Mouse (Mus musculus): ENCODE measurements around the gene Ap1s2. TPM values are rescaled to one million over a fixed set of nuclear protein-coding genes. Genes with fewer than 3 reads are reported as not detected.

The Ap1s2 gene
- polyA plus RNA-seq, 1 experiment from 2014 or later: 60.3 TPM

DNA sequence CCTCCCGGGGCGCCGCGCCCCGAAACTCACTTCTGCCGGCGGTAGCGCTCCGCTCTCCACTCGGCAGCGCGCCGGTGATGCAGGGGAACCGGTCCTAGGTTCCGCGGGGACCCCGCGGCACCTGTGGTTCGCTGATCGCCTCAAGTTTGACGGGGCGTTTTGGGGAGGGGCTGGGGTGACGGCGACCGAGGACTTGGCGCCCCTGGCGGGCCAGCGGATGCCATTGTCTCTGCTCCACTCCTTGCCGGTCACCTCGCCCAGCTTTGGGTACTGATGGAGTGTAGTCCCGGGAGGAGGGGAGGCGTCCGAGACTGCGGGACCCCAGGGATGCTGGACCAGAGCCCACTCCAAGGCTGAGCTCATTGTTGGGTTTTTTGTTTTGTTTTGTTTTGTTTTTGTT lies 564 bp downstream of the Ap1s2 start:
- Histone ChIP-seq H3K9me3 (no peaks in the 10 kb centered on the region), H3K4me3 (peak overlapping the region; percentile 57), H3K4me2 (replicated peaks) (peak overlapping the region; percentile 52), H3K27me3 (replicated peaks) (no peaks in the 10 kb centered on the region), H3K4me1 (no peaks in the 10 kb centered on the region), H3K27ac (peak overlapping the region; percentile 74), H3K9ac (peak overlapping the region; percentile 64), H3K36me3 (no peaks in the 10 kb centered on the region)
- ATAC-seq (ENCODE audit: low FRiP score, low read depth): peak; percentile 64
- WGBS: 22% methylated on average over 34 of the region's 34 CpGs

DNA sequence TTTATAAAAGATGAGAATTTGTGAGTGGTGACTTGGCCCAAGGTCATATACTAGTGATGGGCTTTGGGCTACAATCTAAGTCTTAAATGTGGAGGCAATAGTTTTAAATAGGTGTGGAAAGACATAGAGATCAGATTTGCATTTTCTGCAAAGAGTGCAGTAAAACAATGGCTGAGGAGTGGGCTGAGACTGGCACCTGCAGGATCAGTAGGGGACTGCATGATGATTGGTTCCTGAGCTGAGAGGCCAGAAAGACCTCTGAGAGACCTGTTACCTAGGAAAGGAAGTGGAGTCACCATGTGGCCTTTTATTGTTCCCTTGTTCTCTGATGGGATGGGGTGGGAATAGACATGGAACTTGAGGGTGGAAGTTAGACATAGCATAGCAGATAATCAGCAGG lies 4.0 kb downstream of the Ap1s2 start:
- H3K9me3 ChIP-seq: no peaks in the 10 kb centered on the region
- H3K36me3 ChIP-seq: peaks cover 5% of the 10 kb centered on the region; the same call in 1 of the 2 replicates
- H3K4me2 ChIP-seq (replicated peaks): no peak overlapping the region
- H3K9ac ChIP-seq: no peak overlapping the region
- no peak overlapping the region for H3K27ac ChIP-seq
- H3K4me3 ChIP-seq: no peak overlapping the region
- H3K4me1 ChIP-seq: no peaks in the 10 kb centered on the region
- ATAC-seq (ENCODE audit: low FRiP score, low read depth): no peak
- H3K27me3 ChIP-seq (replicated peaks): no peaks in the 10 kb centered on the region

DNA sequence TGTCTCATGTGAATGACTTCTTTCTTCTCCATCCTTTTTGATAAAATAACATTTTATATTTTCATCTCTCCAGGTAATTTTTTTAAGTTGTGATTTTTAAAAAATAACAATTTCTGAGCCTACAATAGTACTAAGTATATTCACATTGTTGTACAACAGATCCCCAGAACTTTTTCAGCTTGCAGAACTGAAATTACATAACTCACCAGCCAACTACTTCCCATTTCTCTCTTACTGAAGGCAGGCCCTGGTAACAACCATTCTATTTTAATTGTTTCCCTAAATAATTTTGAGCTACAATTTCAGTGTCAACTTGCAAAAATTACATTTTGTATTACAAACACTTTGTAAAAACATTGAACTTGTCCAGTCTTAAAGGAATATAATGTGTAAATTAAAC lies 20.7 kb downstream of the Ap1s2 start:
- Histone ChIP-seq H3K36me3 (no peaks in the 10 kb centered on the region), H3K27ac (no peak overlapping the region), H3K4me2 (replicated peaks) (no peak overlapping the region), H3K4me3 (no peak overlapping the region), H3K9me3 (no peaks in the 10 kb centered on the region), H3K27me3 (replicated peaks) (no peaks in the 10 kb centered on the region), H3K4me1 (no peaks in the 10 kb centered on the region), H3K9ac (no peak overlapping the region)
- no peak for ATAC-seq (ENCODE audit: low FRiP score, low read depth)

DNA sequence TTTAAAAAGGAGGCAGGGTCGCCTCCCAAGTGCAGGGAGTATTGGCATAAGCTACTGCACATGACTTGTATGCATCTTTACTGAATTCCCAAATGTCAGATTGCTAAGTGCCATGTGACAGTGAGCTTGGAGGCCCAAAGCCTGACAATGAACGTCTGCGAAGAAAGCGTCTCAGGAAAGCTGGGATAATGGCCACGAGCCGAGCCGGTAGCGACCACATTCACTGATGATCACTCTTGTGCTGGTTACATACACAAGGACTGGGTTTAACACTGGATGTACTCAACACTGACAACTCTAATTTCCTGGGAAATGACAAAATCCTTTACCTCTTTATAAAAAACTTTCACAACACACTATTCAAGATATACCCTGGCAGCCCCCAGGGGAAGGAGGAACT lies 25.9 kb downstream of the Ap1s2 start:
- Histone ChIP-seq H3K36me3 (peaks cover 4% of the 10 kb centered on the region; the same call in 1 of the 2 replicates), H3K4me2 (replicated peaks) (no peak overlapping the region), H3K4me3 (no peak overlapping the region), H3K27ac (no peak overlapping the region), H3K4me1 (no peaks in the 10 kb centered on the region), H3K9ac (no peak overlapping the region), H3K27me3 (replicated peaks) (no peaks in the 10 kb centered on the region), H3K9me3 (no peaks in the 10 kb centered on the region)
- 84% methylated on average over 8 of the region's 8 CpGs for WGBS
- ATAC-seq (ENCODE audit: low FRiP score, low read depth): no peak

DNA sequence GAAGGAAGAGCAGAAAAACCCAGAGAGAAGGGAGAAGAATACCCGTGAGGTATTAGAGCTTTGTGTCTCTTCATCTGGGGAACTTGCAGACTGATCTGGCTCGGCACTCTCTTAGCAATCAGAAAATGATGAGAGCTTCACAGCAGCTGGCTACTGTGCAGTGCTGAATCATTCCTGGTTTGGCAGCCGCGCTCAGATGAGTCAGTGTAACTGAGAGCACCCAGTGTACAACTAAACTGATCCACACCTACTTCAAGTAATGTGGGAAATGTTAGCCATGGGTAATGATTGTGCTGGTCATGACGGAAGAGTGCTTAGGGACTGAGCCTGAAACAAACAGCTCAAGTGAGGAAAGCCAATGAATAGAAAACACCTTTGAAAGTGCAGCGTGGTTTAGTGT lies 29.8 kb downstream of the Ap1s2 start:
- Histone ChIP-seq H3K9ac (no peak overlapping the region), H3K27ac (no peak overlapping the region), H3K4me1 (no peaks in the 10 kb centered on the region), H3K4me3 (no peak overlapping the region), H3K36me3 (peaks cover 11% of the 10 kb centered on the region), H3K9me3 (no peaks in the 10 kb centered on the region), H3K27me3 (replicated peaks) (no peaks in the 10 kb centered on the region), H3K4me2 (replicated peaks) (no peak overlapping the region)
- WGBS: 96% methylated on average over 6 of the region's 6 CpGs
- no peak for ATAC-seq (ENCODE audit: low FRiP score, low read depth)

DNA sequence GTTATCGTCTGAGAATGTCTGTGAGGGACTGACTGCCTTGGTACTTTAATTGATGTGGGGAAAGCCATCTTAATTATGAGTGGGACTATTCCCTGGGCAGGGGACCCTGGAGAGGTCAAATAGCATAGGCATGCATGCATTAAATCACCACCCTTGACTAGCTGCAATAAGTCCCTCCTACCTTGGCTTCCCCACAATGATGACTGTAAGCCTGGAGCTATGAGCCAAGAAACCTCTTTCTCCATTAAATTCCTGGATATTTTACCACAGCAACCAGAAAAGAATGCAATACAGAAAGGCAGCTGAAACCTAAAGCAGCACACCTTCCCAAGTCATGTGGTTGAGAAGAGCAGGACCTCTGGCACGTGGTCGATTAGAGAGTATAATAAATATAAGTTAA lies 35.6 kb downstream of the Ap1s2 start:
- WGBS: 95% methylated on average over 3 of the region's 3 CpGs
- H3K4me3 ChIP-seq: no peak overlapping the region
- peaks cover 12% of the 10 kb centered on the region for H3K36me3 ChIP-seq
- no peaks in the 10 kb centered on the region for H3K27me3 ChIP-seq (replicated peaks)
- H3K27ac ChIP-seq: no peak overlapping the region
- no peaks in the 10 kb centered on the region for H3K9me3 ChIP-seq
- ATAC-seq (ENCODE audit: low FRiP score, low read depth): no peak
- H3K4me1 ChIP-seq: no peaks in the 10 kb centered on the region
- no peak overlapping the region for H3K4me2 ChIP-seq (replicated peaks)
- H3K9ac ChIP-seq: no peak overlapping the region

DNA sequence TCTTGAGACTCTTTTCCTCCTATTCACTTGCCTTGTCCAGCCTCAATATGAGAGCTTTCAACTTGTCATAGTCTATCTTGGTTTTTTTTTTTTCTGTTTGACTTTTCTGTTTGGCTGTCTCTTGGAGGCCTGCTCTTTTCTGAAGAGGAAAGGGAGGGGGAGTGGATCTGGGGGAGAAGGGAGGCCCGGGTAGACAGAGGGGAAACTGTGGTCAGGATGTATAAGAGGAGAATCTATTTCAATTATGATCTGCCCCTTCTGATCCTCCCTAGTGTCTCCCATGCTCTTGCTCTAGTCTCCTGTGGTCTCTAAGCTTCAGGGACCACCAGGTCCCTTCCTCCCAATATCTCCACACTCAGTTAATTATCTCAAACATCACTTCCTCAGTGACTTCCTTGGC lies 42.8 kb downstream of the Ap1s2 start:
- 89% methylated on average over 1 of the region's 1 CpGs for WGBS
- H3K36me3 ChIP-seq: peaks cover 8% of the 10 kb centered on the region
- H3K9me3 ChIP-seq: no peaks in the 10 kb centered on the region
- no peak overlapping the region for H3K4me2 ChIP-seq (replicated peaks)
- no peak overlapping the region for H3K9ac ChIP-seq
- H3K27ac ChIP-seq: no peak overlapping the region
- H3K4me1 ChIP-seq: no peaks in the 10 kb centered on the region
- no peaks in the 10 kb centered on the region for H3K27me3 ChIP-seq (replicated peaks)
- ATAC-seq (ENCODE audit: low FRiP score, low read depth): no peak
- H3K4me3 ChIP-seq: no peak overlapping the region

DNA sequence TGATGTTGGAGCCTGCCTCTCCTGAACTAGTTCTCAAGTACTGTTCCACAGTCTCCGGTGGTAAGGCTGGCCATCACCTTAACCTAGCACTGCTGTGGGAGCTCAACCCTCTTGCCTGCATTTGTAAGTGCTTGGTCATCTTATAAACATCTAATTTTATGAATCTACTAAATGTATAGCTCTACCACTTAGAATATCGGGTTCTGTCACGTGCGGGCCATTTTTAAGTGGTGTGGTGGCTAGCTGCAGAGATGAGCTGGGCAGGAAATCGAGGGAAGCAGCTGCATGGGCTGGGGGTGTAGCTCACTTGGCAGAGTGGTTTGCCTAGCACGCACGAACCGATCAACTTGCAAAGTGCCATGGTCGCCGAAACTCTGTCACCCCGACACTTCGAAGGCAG lies 48.6 kb downstream of the Ap1s2 start:
- H3K9ac ChIP-seq: peak overlapping the region; percentile 73
- H3K36me3 ChIP-seq: peaks cover 3% of the 10 kb centered on the region; the same call in 1 of the 2 replicates
- no peaks in the 10 kb centered on the region for H3K9me3 ChIP-seq
- H3K4me2 ChIP-seq (replicated peaks): peak overlapping the region; percentile 61
- H3K4me3 ChIP-seq: peak overlapping the region; percentile 63
- H3K27me3 ChIP-seq (replicated peaks): no peaks in the 10 kb centered on the region
- H3K4me1 ChIP-seq: 0 out of 2 replicates have a peak, but pooled peaks cover 3% of the 10 kb centered on the region
- ATAC-seq (ENCODE audit: low FRiP score, low read depth): 0 out of 2 replicates have a peak, but pooled peaks have one; percentile 4
- WGBS: 41% methylated on average over 12 of the region's 12 CpGs
- H3K27ac ChIP-seq: no peak overlapping the region

DNA sequence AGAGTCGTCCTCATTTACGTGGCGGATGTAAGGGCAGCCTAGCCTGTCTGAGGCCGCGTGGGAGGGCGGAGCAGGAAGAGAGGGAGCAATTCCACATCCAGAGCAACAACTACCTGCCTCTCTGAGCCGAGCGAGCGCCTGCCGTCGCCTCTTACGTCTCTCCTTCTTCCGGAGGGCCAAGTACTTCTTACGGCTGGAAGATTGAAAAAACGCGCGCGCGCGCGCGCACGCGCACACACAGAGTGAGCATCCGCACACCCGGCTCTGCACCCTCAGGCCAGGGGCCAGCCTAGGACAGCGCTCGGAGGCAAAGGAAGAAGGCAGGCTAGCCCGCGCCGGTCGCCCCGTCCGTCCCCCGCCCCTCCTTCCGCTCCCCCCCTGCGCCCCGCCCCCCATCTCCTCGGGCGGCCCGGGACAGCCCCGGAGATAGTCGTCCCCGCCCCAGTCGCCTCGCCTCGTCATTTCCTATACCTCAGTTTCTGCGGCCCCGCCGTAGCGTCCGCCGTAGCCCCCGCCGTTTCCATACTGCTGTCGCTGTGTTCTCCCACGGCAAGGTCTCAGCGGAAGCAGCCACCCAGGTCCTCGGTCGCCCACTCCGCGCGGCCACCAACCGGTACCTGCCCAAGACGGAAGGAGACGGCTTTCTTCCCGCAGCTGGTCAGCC lies 49.1 kb downstream of the Ap1s2 start:
- H3K9me3 ChIP-seq: no peaks in the 10 kb centered on the region
- 18% methylated on average over 48 of the region's 67 CpGs for WGBS
- no peaks in the 10 kb centered on the region for H3K27me3 ChIP-seq (replicated peaks)
- ATAC-seq (ENCODE audit: low FRiP score, low read depth): peak; percentile 95
- peak overlapping the region; percentile 81 for H3K27ac ChIP-seq
- H3K9ac ChIP-seq: peak overlapping the region; percentile 73
- H3K36me3 ChIP-seq: peaks cover 3% of the 10 kb centered on the region; the same call in 1 of the 2 replicates
- H3K4me2 ChIP-seq (replicated peaks): peak overlapping the region; percentile 61
- 0 out of 2 replicates have a peak, but pooled peaks cover 3% of the 10 kb centered on the region for H3K4me1 ChIP-seq
- peak overlapping the region; percentile 63 for H3K4me3 ChIP-seq

DNA sequence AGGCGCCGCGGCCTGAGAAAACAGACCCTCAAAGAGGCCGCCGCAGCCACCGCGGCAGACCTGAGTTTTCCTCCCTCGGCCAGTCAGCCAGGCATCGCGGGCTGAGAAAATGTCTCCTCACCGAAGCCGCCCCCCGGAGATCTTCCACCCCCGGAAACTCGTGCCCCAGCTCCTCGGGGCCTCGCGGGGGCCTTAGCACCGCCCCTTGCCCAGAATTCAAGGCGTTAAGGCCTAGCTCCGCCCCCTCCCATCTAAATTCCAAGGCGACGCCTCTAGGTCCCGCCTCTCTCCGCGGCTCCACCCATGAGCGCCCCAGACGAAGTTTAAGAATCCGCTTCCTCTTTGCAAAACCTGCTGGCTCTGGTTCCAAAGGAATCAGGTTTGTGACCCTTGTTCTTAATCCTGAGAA lies 49.7 kb downstream of the Ap1s2 start, which contains the start of gene Zrsr2:
TSS of gene Zrsr2 (minus strand) at position 195 of the 409 bp plus-strand sequence.
- WGBS: 19% methylated on average over 29 of the region's 29 CpGs
- peak within 1 kb of the TSS; percentile 81 for H3K27ac ChIP-seq

DNA sequence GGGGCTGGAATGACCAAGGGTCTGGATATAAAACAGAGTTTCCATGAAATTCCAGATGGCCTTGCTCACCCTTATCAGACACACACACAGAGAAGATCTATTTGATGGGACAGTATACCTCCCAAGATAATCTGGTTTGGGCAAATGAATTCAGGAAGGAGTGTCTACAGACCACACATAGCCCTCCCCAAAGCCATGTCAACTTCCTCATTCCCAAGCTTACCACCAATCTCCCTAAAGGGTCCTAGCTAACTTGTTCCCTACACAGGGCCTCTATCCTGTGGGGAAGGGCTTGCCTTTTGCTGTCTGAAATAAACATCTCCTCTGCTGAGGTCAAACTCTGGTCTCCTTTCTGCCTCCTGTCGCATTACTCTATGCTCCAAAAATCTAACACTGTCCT lies 72.3 kb downstream of the Ap1s2 start:
- H3K4me1 ChIP-seq: no peaks in the 10 kb centered on the region
- no peaks in the 10 kb centered on the region for H3K9me3 ChIP-seq
- H3K27ac ChIP-seq: no peak overlapping the region
- no peak for ATAC-seq (ENCODE audit: low FRiP score, low read depth)
- no peaks in the 10 kb centered on the region for H3K36me3 ChIP-seq
- whole genome bisulfite sequencing: 100% methylated on average over 1 of the region's 1 CpGs
- no peak overlapping the region for H3K4me3 ChIP-seq
- H3K4me2 ChIP-seq (replicated peaks): no peak overlapping the region
- H3K27me3 ChIP-seq (replicated peaks): no peaks in the 10 kb centered on the region
- H3K9ac ChIP-seq: no peak overlapping the region

More for the DNA sequence above, 49.7 kb downstream of the Ap1s2 start, which contains the start of gene Zrsr2:
- peak within 1 kb of the TSS; percentile 63 for H3K4me3 ChIP-seq
- H3K27me3 ChIP-seq (replicated peaks): no peaks in the 10 kb centered on the region
- peaks cover 3% of the 10 kb centered on the region; the same call in 1 of the 2 replicates for H3K36me3 ChIP-seq
- peak; percentile 98 for ATAC-seq (ENCODE audit: low FRiP score, low read depth)
- peak within 1 kb of the TSS; percentile 73 for H3K9ac ChIP-seq
- peak within 1 kb of the TSS; percentile 61 for H3K4me2 ChIP-seq (replicated peaks)
- no peaks in the 10 kb centered on the region for H3K9me3 ChIP-seq
- H3K4me1 ChIP-seq: 0 out of 2 replicates have a peak, but pooled peaks cover 3% of the 10 kb centered on the region

DNA sequence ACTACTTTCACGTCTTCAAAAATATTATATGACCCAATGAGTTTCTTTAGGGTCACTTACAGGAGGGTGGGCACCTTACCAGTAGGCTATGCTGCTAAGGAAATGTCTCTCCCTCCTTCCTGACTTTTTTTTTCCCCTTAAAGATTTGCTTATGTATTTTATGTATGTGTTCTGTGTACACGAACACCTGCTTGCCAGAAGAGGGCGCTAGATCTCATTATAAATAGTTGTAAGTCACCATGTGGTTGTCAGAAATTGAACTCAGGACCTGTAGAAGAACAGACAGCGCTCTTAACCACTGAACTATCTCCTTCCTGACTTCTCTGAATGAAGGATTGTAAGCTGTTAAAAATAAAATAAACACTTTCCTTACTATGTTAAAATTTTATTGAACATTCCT lies 72.7 kb downstream of the Ap1s2 start:
- Histone ChIP-seq H3K4me1 (no peaks in the 10 kb centered on the region), H3K9ac (no peak overlapping the region), H3K27me3 (replicated peaks) (no peaks in the 10 kb centered on the region), H3K36me3 (no peaks in the 10 kb centered on the region), H3K27ac (no peak overlapping the region), H3K4me3 (no peak overlapping the region), H3K4me2 (replicated peaks) (no peak overlapping the region), H3K9me3 (no peaks in the 10 kb centered on the region)
- WGBS: 65% methylated on average over 4 of the region's 4 CpGs
- ATAC-seq (ENCODE audit: low FRiP score, low read depth): no peak

DNA sequence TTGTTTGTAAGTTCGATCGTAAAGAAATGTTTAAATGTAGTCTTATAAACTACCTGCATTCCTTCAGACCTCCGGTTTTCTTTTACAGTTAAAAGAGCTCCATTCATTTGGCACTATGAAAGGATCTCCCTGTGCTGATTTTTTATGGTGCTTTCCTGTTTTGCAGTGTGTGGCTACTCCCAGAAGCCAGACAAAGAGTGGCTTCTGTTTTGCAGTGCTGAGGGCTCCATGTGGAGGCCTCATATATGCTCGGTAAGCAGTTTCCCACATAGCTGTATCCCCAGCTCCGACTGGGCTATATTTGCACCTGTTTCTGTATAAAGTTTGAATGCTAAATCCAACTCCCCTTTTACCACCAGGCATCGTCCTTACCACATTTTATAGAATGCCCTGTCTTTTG lies 73.3 kb downstream of the Ap1s2 start:
- no peak overlapping the region for H3K27ac ChIP-seq
- H3K36me3 ChIP-seq: no peaks in the 10 kb centered on the region
- WGBS: 73% methylated on average over 6 of the region's 6 CpGs
- H3K4me3 ChIP-seq: no peak overlapping the region
- no peaks in the 10 kb centered on the region for H3K27me3 ChIP-seq (replicated peaks)
- H3K9ac ChIP-seq: no peak overlapping the region
- no peak for ATAC-seq (ENCODE audit: low FRiP score, low read depth)
- H3K9me3 ChIP-seq: no peaks in the 10 kb centered on the region
- H3K4me1 ChIP-seq: no peaks in the 10 kb centered on the region
- H3K4me2 ChIP-seq (replicated peaks): no peak overlapping the region

Measured in neural tube, embryonic 12.5 days (tissue).